Comparison of ENCODE assay signal across 22 mouse cellular contexts in genomic region chr2:69952849-69953248, GRCm38 (mm10). TPM values are rescaled to one million over a fixed set of nuclear protein-coding genes. Genes with fewer than 3 reads are reported as not detected.
DNase-seq lines count a peak whose midpoint lies in the region; ATAC-seq and TF ChIP-seq lines count a peak whose summit lies in the region.
"Had no signal": no experiment of that assay in that cellular context is flagged by ENCODE, and none has a peak within 500 bp of the region (broad histone marks: within the 10 kb centered on the region; RNA-seq: fewer than 3 reads in every experiment).

No protein-coding gene starts in this region.

- H3K4me2 ChIP-seq in limb, embryonic 11.5 days (ENCODE audit: low read depth, severe bottlenecking) = no peak overlapping the region
- H3K4me2 ChIP-seq in embryonic facial prominence, embryonic 11.5 days (ENCODE audit: low read depth, low read length) = no peak overlapping the region
- H3K4me2 ChIP-seq: forebrain, embryonic 13.5 days; heart, embryonic 12.5 days; hindbrain, embryonic 12.5 days had no signal

- H3K4me3 ChIP-seq in limb, embryonic 11.5 days (ENCODE audit: low read depth, low read length) = no peak overlapping the region
- H3K4me3 ChIP-seq in limb, embryonic 10.5 days = no peak overlapping the region
- no peak overlapping the region for H3K4me3 ChIP-seq in embryonic facial prominence, embryonic 11.5 days (ENCODE audit: low read depth, low read length)
- no peak overlapping the region for H3K4me3 ChIP-seq in kidney, adult 2 months (ENCODE audit: insufficient read depth, low read depth, low read length)
- H3K4me3 ChIP-seq: forebrain, embryonic 13.5 days; heart, embryonic 12.5 days; hindbrain, embryonic 12.5 days had no signal

- H3K27me3 ChIP-seq in limb, embryonic 11.5 days (ENCODE audit: control insufficient read depth, insufficient read depth, low read length) = no peaks in the 10 kb centered on the region
- H3K27me3 ChIP-seq in limb, embryonic 10.5 days (ENCODE audit: low read depth, poor library complexity, severe bottlenecking) = no peaks in the 10 kb centered on the region
- H3K27me3 ChIP-seq in embryonic facial prominence, embryonic 11.5 days (ENCODE audit: control insufficient read depth, insufficient read depth, low read length) = no peaks in the 10 kb centered on the region
- H3K27me3 ChIP-seq in kidney, adult 2 months (replicated peaks; ENCODE audit: control insufficient read depth, insufficient read depth, low read length) = no peaks in the 10 kb centered on the region
- H3K27me3 ChIP-seq: forebrain, embryonic 13.5 days; heart, embryonic 12.5 days; hindbrain, embryonic 12.5 days; Patski had no signal

- peaks cover 9% of the 10 kb centered on the region; the same call in 1 of the 2 replicates for H3K36me3 ChIP-seq in limb, embryonic 11.5 days (ENCODE audit: control insufficient read depth, insufficient read depth, low read length)
- peaks cover 70% of the 10 kb centered on the region for H3K36me3 ChIP-seq in limb, embryonic 10.5 days
- peaks cover 2% of the 10 kb centered on the region; the same call in 1 of the 2 replicates for H3K36me3 ChIP-seq in embryonic facial prominence, embryonic 11.5 days (replicated peaks; ENCODE audit: control insufficient read depth, insufficient read depth, low read depth, low read length)
- peaks cover 4% of the 10 kb centered on the region; the same call in 1 of the 2 replicates for H3K36me3 ChIP-seq in kidney, adult 2 months (ENCODE audit: control insufficient read depth, insufficient read depth, low read length)

- 35% methylated on average over 8 of the region's 8 CpGs for WGBS in limb, embryonic 11.5 days
- WGBS in limb, embryonic 10.5 days = 58% methylated on average over 8 of the region's 8 CpGs
- whole genome bisulfite sequencing in embryonic facial prominence, embryonic 11.5 days = 45% methylated on average over 8 of the region's 8 CpGs
- 85% methylated on average over 8 of the region's 8 CpGs for WGBS in kidney, adult 2 months

- H3K27ac ChIP-seq in limb, embryonic 11.5 days (replicated peaks; ENCODE audit: low read depth, low read length) = no peak overlapping the region
- H3K27ac ChIP-seq in limb, embryonic 10.5 days = no peak overlapping the region
- no peak overlapping the region for H3K27ac ChIP-seq in embryonic facial prominence, embryonic 11.5 days (replicated peaks; ENCODE audit: low read depth, low read length)
- H3K27ac ChIP-seq in kidney, adult 2 months (ENCODE audit: insufficient read depth, low read depth, low read length) = no peak overlapping the region
- H3K27ac ChIP-seq: forebrain, embryonic 13.5 days; hindbrain, embryonic 12.5 days; hindbrain, postnatal 0 days had no signal

- no peaks in the 10 kb centered on the region for H3K9me3 ChIP-seq in limb, embryonic 11.5 days (ENCODE audit: control insufficient read depth, low read length)
- H3K9me3 ChIP-seq in limb, embryonic 10.5 days (replicated peaks) = no peaks in the 10 kb centered on the region
- no peaks in the 10 kb centered on the region for H3K9me3 ChIP-seq in embryonic facial prominence, embryonic 11.5 days (replicated peaks; ENCODE audit: control insufficient read depth, low read length)
- H3K9me3 ChIP-seq: forebrain, embryonic 13.5 days; heart, embryonic 12.5 days; hindbrain, embryonic 12.5 days had no signal

- TF ChIP-seq POLR2A in kidney, adult 2 months (IDR thresholded peaks at IDR 0.05; ENCODE audit: low read depth, low read length) = no peak

- no peak for ATAC-seq in limb, embryonic 11.5 days (ENCODE audit: insufficient number of reproducible peaks, low FRiP score, low TSS enrichment, low read depth)
- no peak for ATAC-seq in embryonic facial prominence, embryonic 11.5 days (replicated peaks; ENCODE audit: insufficient number of reproducible peaks, low FRiP score, low TSS enrichment, low read depth)
- ATAC-seq: activated CD4-positive, CD25-positive, alpha-beta regulatory T cell, adult 4 months; CD4-positive, CD25-positive, alpha-beta regulatory T cell, adult 4 months; forebrain, embryonic 13.5 days; hindbrain, postnatal 0 days; Patski had no signal

- H3K4me1 ChIP-seq in limb, embryonic 11.5 days (ENCODE audit: control insufficient read depth, insufficient read depth, low read length) = no peaks in the 10 kb centered on the region
- peaks cover 5% of the 10 kb centered on the region; the same call in 1 of the 2 replicates for H3K4me1 ChIP-seq in limb, embryonic 10.5 days
- no peaks in the 10 kb centered on the region for H3K4me1 ChIP-seq in embryonic facial prominence, embryonic 11.5 days (ENCODE audit: control insufficient read depth, insufficient read depth, low read length)
- no peaks in the 10 kb centered on the region for H3K4me1 ChIP-seq in kidney, adult 2 months (ENCODE audit: control insufficient read depth, insufficient read depth, low read length)
- H3K4me1 ChIP-seq: forebrain, embryonic 13.5 days; heart, embryonic 12.5 days; hindbrain, embryonic 12.5 days had no signal

- no peak for TF ChIP-seq CTCF in kidney, adult 2 months (conservative IDR thresholded peaks at IDR 0.05; ENCODE audit: insufficient read depth, insufficient read length, low read depth, low read length)

- DNase-seq in embryo, embryonic 11 days = peak; percentile 17
- no peak for DNase-seq in embryo, embryonic 10 days (ENCODE audit: low spot score)
- DNase-seq in limb, embryonic 11.5 days (ENCODE audit: low spot score) = peak; percentile 35
- DNase-seq in limb, embryonic 10.5 days (ENCODE audit: low spot score) = no peak
- peak; percentile 52 for DNase-seq in embryonic facial prominence, embryonic 11.5 days (ENCODE audit: low spot score)
- DNase-seq in spleen, adult 12 weeks (ENCODE audit: low spot score) = no peak
- DNase-seq in kidney, adult 2 months = no peak
- DNase-seq: adrenal gland, postnatal 14 days; B cell, adult 2 months; cerebellum, adult 11-12 months; cerebellum, adult 9-10 months; cerebellum, postnatal 25 days; gastrocnemius, postnatal 14 days; heart, postnatal 36 days; kidney, adult 11 months had no signal

- H3K9ac ChIP-seq in limb, embryonic 11.5 days (ENCODE audit: low read length) = no peak overlapping the region
- no peak overlapping the region for H3K9ac ChIP-seq in embryonic facial prominence, embryonic 11.5 days (replicated peaks; ENCODE audit: low read length)
- H3K9ac ChIP-seq: forebrain, embryonic 13.5 days; heart, embryonic 12.5 days; hindbrain, embryonic 12.5 days had no signal

RNA-seq across cellular contexts. Expression of gene Ubr3, which starts 55.8 kb away (rescaled TPM):
- 13.2 and 20.1 TPM in 2 replicates for polyA plus RNA-seq in limb, embryonic 11.5 days (2014; fragmentation: Nextera tagmentation; extraction: Ambion mirVana)
- 13.6 and 13.8 TPM in 2 replicates for polyA plus RNA-seq in limb, embryonic 10.5 days (2016; fragmentation: Nextera tagmentation; extraction: Ambion mirVana)
- 15.9 and 18.1 TPM in 2 replicates for polyA plus RNA-seq in embryonic facial prominence, embryonic 11.5 days (2014; fragmentation: Nextera tagmentation; extraction: Ambion mirVana)
- polyA plus RNA-seq in kidney, adult 2 months (2012; rRNA removed) = 17.8 and 18.4 TPM in 2 replicates

Comparison
In these comparisons a context has a peak if more than half of its experiments do, and no peak if none do; other contexts are left out.
1. DNase-seq: peak in embryo, embryonic 11 days (single experiment), limb, embryonic 11.5 days (single experiment) and embryonic facial prominence, embryonic 11.5 days (single experiment); none in embryo, embryonic 10 days (single experiment), limb, embryonic 10.5 days (single experiment), spleen, adult 12 weeks (single experiment) and kidney, adult 2 months (single experiment).